Comparison of ENCODE assay signal across 9 mouse cellular contexts in genomic region chr10:128489785-128490184, GRCm38 (mm10). TPM values are rescaled to one million over a fixed set of nuclear protein-coding genes. Genes with fewer than 3 reads are reported as not detected.
DNase-seq lines count a peak whose midpoint lies in the region; ATAC-seq and TF ChIP-seq lines count a peak whose summit lies in the region.
"Had no signal": no experiment of that assay in that cellular context is flagged by ENCODE, and none has a peak within 500 bp of the region (broad histone marks: within the 10 kb centered on the region; RNA-seq: fewer than 3 reads in every experiment).

No protein-coding gene starts in this region.

- H3K4me1 ChIP-seq in heart, embryonic 15.5 days (replicated peaks): peaks cover 38% of the 10 kb centered on the region
- H3K4me1 ChIP-seq in midbrain, embryonic 10.5 days: peaks cover 31% of the 10 kb centered on the region
- peaks cover 15% of the 10 kb centered on the region for H3K4me1 ChIP-seq in midbrain, embryonic 11.5 days (ENCODE audit: control insufficient read depth, insufficient read depth, low read length)
- H3K4me1 ChIP-seq in embryonic fibroblast, embryonic 13.5 days (ENCODE audit: control insufficient read depth, insufficient read depth, low read length): peaks cover 2% of the 10 kb centered on the region; the same call in 1 of the 2 replicates
- H3K4me1 ChIP-seq in stomach, embryonic 15.5 days: peaks cover 32% of the 10 kb centered on the region

- 0 out of 2 replicates have a peak overlapping the region, but pooled peaks have one; percentile 16 for H3K9ac ChIP-seq in heart, embryonic 15.5 days
- H3K9ac ChIP-seq in midbrain, embryonic 11.5 days (ENCODE audit: low read length): no peak overlapping the region
- no peak overlapping the region for H3K9ac ChIP-seq in stomach, embryonic 15.5 days

- TF ChIP-seq POLR2A in embryonic fibroblast, embryonic 13.5 days (IDR thresholded peaks at IDR 0.05; ENCODE audit: low read depth, low read length): no peak; the same call in 1 of the 2 replicates

- 0 out of 2 replicates have a peak overlapping the region, but pooled peaks have one; percentile 77 for H3K4me2 ChIP-seq in heart, embryonic 15.5 days
- no peak overlapping the region for H3K4me2 ChIP-seq in midbrain, embryonic 11.5 days
- no peak overlapping the region for H3K4me2 ChIP-seq in stomach, embryonic 15.5 days

- H3K4me3 ChIP-seq in heart, embryonic 15.5 days: no peak overlapping the region
- 0 out of 2 replicates have a peak overlapping the region, but pooled peaks have one; percentile 7 for H3K4me3 ChIP-seq in midbrain, embryonic 10.5 days
- H3K4me3 ChIP-seq in midbrain, embryonic 11.5 days (ENCODE audit: low read depth, low read length): no peak overlapping the region
- no peak overlapping the region for H3K4me3 ChIP-seq in embryonic fibroblast, embryonic 13.5 days (ENCODE audit: insufficient read depth, low read length)
- H3K4me3 ChIP-seq in stomach, embryonic 15.5 days (replicated peaks): no peak overlapping the region

- H3K36me3 ChIP-seq in heart, embryonic 15.5 days: peaks cover 53% of the 10 kb centered on the region
- peaks cover 72% of the 10 kb centered on the region for H3K36me3 ChIP-seq in midbrain, embryonic 10.5 days
- H3K36me3 ChIP-seq in midbrain, embryonic 11.5 days (ENCODE audit: control insufficient read depth, insufficient read depth, low read length): peaks cover 36% of the 10 kb centered on the region
- H3K36me3 ChIP-seq in stomach, embryonic 15.5 days: peaks cover 58% of the 10 kb centered on the region

- TF ChIP-seq CTCF in embryonic fibroblast, embryonic 13.5 days (IDR thresholded peaks at IDR 0.05; ENCODE audit: borderline replicate concordance, insufficient read depth, low read length): no peak

- 27% methylated on average over 4 of the region's 4 CpGs for WGBS in heart, embryonic 15.5 days
- 74% methylated on average over 4 of the region's 4 CpGs for WGBS in midbrain, embryonic 10.5 days
- 63% methylated on average over 4 of the region's 4 CpGs for WGBS in midbrain, embryonic 11.5 days
- 33% methylated on average over 4 of the region's 4 CpGs for WGBS in stomach, embryonic 15.5 days

- no peak for ATAC-seq in heart, embryonic 15.5 days (replicated peaks; ENCODE audit: insufficient number of reproducible peaks, insufficient read depth, low FRiP score, low read depth)
- no peak for ATAC-seq in midbrain, embryonic 11.5 days (ENCODE audit: low FRiP score)
- no peak for ATAC-seq in stomach, embryonic 15.5 days (ENCODE audit: insufficient read depth, low FRiP score, low read depth)

- H3K27ac ChIP-seq in heart, embryonic 15.5 days: peak overlapping the region; percentile 98
- no peak overlapping the region for H3K27ac ChIP-seq in midbrain, embryonic 10.5 days (replicated peaks)
- H3K27ac ChIP-seq in midbrain, embryonic 11.5 days (ENCODE audit: low read depth, low read length): no peak overlapping the region
- peak overlapping the region; percentile 56 for H3K27ac ChIP-seq in embryonic fibroblast, embryonic 13.5 days (ENCODE audit: insufficient read depth, low read length)
- peak overlapping the region; percentile 99 for H3K27ac ChIP-seq in stomach, embryonic 15.5 days

- no peaks in the 10 kb centered on the region for H3K27me3 ChIP-seq in heart, embryonic 15.5 days
- no peaks in the 10 kb centered on the region for H3K27me3 ChIP-seq in midbrain, embryonic 10.5 days (ENCODE audit: low read depth, poor library complexity, severe bottlenecking)
- no peaks in the 10 kb centered on the region for H3K27me3 ChIP-seq in midbrain, embryonic 11.5 days (ENCODE audit: control insufficient read depth, insufficient read depth, low read length)
- H3K27me3 ChIP-seq in stomach, embryonic 15.5 days (replicated peaks): no peaks in the 10 kb centered on the region

- no peaks in the 10 kb centered on the region for H3K9me3 ChIP-seq in heart, embryonic 15.5 days (replicated peaks)
- H3K9me3 ChIP-seq in midbrain, embryonic 10.5 days (replicated peaks): no peaks in the 10 kb centered on the region
- H3K9me3 ChIP-seq in midbrain, embryonic 11.5 days (ENCODE audit: control insufficient read depth, low read length): no peaks in the 10 kb centered on the region
- no peaks in the 10 kb centered on the region for H3K9me3 ChIP-seq in stomach, embryonic 15.5 days

- no peak for DNase-seq in heart, postnatal 25 days (ENCODE audit: low spot score)
- DNase-seq in midbrain, embryonic 10.5 days (ENCODE audit: low spot score): no peak
- no peak for DNase-seq in midbrain, embryonic 11.5 days (ENCODE audit: low spot score, missing footprints)
- no peak for DNase-seq in embryo, embryonic 9.5 days (ENCODE audit: extremely low spot score)
- DNase-seq in gastrocnemius, postnatal 4 days (ENCODE audit: low spot score in 2 of 2): no peak

- intact Hi-C loops in heart, postnatal 25 days (cut with DNase I): loop anchor here (5.0 to 10.0 kb wide), 2 partner anchors 38 to 365 kb away; partner anchors contain the start of gene Esyt1

RNA-seq across cellular contexts. Expression of gene Myl6, which starts 4.2 kb away (rescaled TPM):
- polyA plus RNA-seq in heart, embryonic 15.5 days (2015; fragmentation: Nextera tagmentation; extraction: Ambion mirVana): 1,051 and 1,154 TPM in 2 replicates
- total RNA-seq in heart, postnatal 25 days (2021): 100 to 1,000 TPM; 294 to 314 TPM
- 833 and 890 TPM in 2 replicates for polyA plus RNA-seq in midbrain, embryonic 10.5 days (2016; fragmentation: Nextera tagmentation; extraction: Ambion mirVana)
- polyA plus RNA-seq in midbrain, embryonic 11.5 days (2014; fragmentation: Nextera tagmentation; extraction: Ambion mirVana): 683 and 746 TPM in 2 replicates
- 2,243 and 2,568 TPM in 2 replicates for polyA plus RNA-seq in embryonic fibroblast, embryonic 13.5 days (2011; ENCODE audit: insufficient read length, low read depth, missing spikeins)
- polyA plus RNA-seq in stomach, embryonic 15.5 days (2015; fragmentation: Nextera tagmentation; extraction: Ambion mirVana): 1,838 and 1,873 TPM in 2 replicates
- 100 to 1,000 TPM; 485 to 542 TPM for total RNA-seq in gastrocnemius, postnatal 4 days (2021)

RNA-seq across cellular contexts. Expression of gene Myl6b, which starts 8.7 kb away (rescaled TPM):
- 4.3 and 4.6 TPM in 2 replicates for polyA plus RNA-seq in heart, embryonic 15.5 days (2015; fragmentation: Nextera tagmentation; extraction: Ambion mirVana)
- 1 to 10 TPM; 2.5 to 2.9 TPM for total RNA-seq in heart, postnatal 25 days (2021)
- 1.8 and 2.9 TPM in 2 replicates for polyA plus RNA-seq in midbrain, embryonic 10.5 days (2016; fragmentation: Nextera tagmentation; extraction: Ambion mirVana)
- polyA plus RNA-seq in midbrain, embryonic 11.5 days (2014; fragmentation: Nextera tagmentation; extraction: Ambion mirVana): 3.4 and 3.7 TPM in 2 replicates
- 9.4 and 10.6 TPM in 2 replicates for polyA plus RNA-seq in embryonic fibroblast, embryonic 13.5 days (2011; ENCODE audit: insufficient read length, low read depth, missing spikeins)
- 3.0 and 3.4 TPM in 2 replicates for polyA plus RNA-seq in stomach, embryonic 15.5 days (2015; fragmentation: Nextera tagmentation; extraction: Ambion mirVana)
- total RNA-seq in gastrocnemius, postnatal 4 days (2021): 100 to 1,000 TPM; 119 to 139 TPM
- total RNA-seq: monocyte, adult 5-6 weeks had no signal

RNA-seq across cellular contexts. Expression of gene Smarcc2, which starts 30.7 kb away (rescaled TPM):
- polyA plus RNA-seq in heart, embryonic 15.5 days (2015; fragmentation: Nextera tagmentation; extraction: Ambion mirVana): 59.2 and 60.3 TPM in 2 replicates
- total RNA-seq in heart, postnatal 25 days (2021): 10 to 100 TPM; 75.8 to 78.4 TPM
- 75.2 and 110 TPM in 2 replicates for polyA plus RNA-seq in midbrain, embryonic 10.5 days (2016; fragmentation: Nextera tagmentation; extraction: Ambion mirVana)
- polyA plus RNA-seq in midbrain, embryonic 11.5 days (2014; fragmentation: Nextera tagmentation; extraction: Ambion mirVana): 124 and 138 TPM in 2 replicates
- 100 and 117 TPM in 2 replicates for polyA plus RNA-seq in embryonic fibroblast, embryonic 13.5 days (2011; ENCODE audit: insufficient read length, low read depth, missing spikeins)
- polyA plus RNA-seq in stomach, embryonic 15.5 days (2015; fragmentation: Nextera tagmentation; extraction: Ambion mirVana): 63.1 and 70.0 TPM in 2 replicates
- total RNA-seq in gastrocnemius, postnatal 4 days (2021): 10 to 100 TPM; 90.8 to 91.2 TPM

RNA-seq across cellular contexts. Expression of gene Esyt1, which starts 35.9 kb away (rescaled TPM):
- 19.4 and 29.0 TPM in 2 replicates for polyA plus RNA-seq in heart, embryonic 15.5 days (2015; fragmentation: Nextera tagmentation; extraction: Ambion mirVana)
- total RNA-seq in heart, postnatal 25 days (2021): 10 to 100 TPM; 16.8 to 19.0 TPM
- polyA plus RNA-seq in midbrain, embryonic 10.5 days (2016; fragmentation: Nextera tagmentation; extraction: Ambion mirVana): 17.2 and 23.6 TPM in 2 replicates
- polyA plus RNA-seq in midbrain, embryonic 11.5 days (2014; fragmentation: Nextera tagmentation; extraction: Ambion mirVana): 15.6 and 18.1 TPM in 2 replicates
- 75.2 and 83.3 TPM in 2 replicates for polyA plus RNA-seq in embryonic fibroblast, embryonic 13.5 days (2011; ENCODE audit: insufficient read length, low read depth, missing spikeins)
- polyA plus RNA-seq in stomach, embryonic 15.5 days (2015; fragmentation: Nextera tagmentation; extraction: Ambion mirVana): 28.8 and 32.1 TPM in 2 replicates
- total RNA-seq in gastrocnemius, postnatal 4 days (2021): 10 to 100 TPM; 49.6 to 50.5 TPM

RNA-seq across cellular contexts. Expression of gene Zc3h10, which starts 57.8 kb away (rescaled TPM):
- polyA plus RNA-seq in heart, embryonic 15.5 days (2015; fragmentation: Nextera tagmentation; extraction: Ambion mirVana): 10.2 and 11.0 TPM in 2 replicates
- 1 to 10 TPM; 7.6 to 9.1 TPM for total RNA-seq in heart, postnatal 25 days (2021)
- 15.4 and 19.5 TPM in 2 replicates for polyA plus RNA-seq in midbrain, embryonic 10.5 days (2016; fragmentation: Nextera tagmentation; extraction: Ambion mirVana)
- 16.0 and 19.0 TPM in 2 replicates for polyA plus RNA-seq in midbrain, embryonic 11.5 days (2014; fragmentation: Nextera tagmentation; extraction: Ambion mirVana)
- 4.7 and 6.0 TPM in 2 replicates for polyA plus RNA-seq in embryonic fibroblast, embryonic 13.5 days (2011; ENCODE audit: insufficient read length, low read depth, missing spikeins)
- 12.1 and 12.4 TPM in 2 replicates for polyA plus RNA-seq in stomach, embryonic 15.5 days (2015; fragmentation: Nextera tagmentation; extraction: Ambion mirVana)
- total RNA-seq in gastrocnemius, postnatal 4 days (2021): 1 to 10 TPM; 6.7 to 9.9 TPM

Comparison
In these comparisons a context has a peak if more than half of its experiments do, and no peak if none do; other contexts are left out.
1. H3K27ac ChIP-seq: peak in heart, embryonic 15.5 days (single experiment), embryonic fibroblast, embryonic 13.5 days (single experiment) and stomach, embryonic 15.5 days (single experiment); none in midbrain, embryonic 10.5 days (single experiment) and midbrain, embryonic 11.5 days (single experiment).